Mouse (Mus musculus): ENCODE results near the gene Cnbd2. TPM values are rescaled to one million over a fixed set of nuclear protein-coding genes. Genes with fewer than 3 reads are reported as not detected.
"Not testable (repeated sequence)": the region's sequence is repeated elsewhere in the genome, so short reads cannot be mapped to it uniquely, and the experiment has no call there.

Cnbd2 gene
- polyA plus RNA-seq, 1 experiment, result 1.6 TPM

GRCm38 (mm10) chr2:156356031-156356430 is 43.9 kb downstream of the Cnbd2 start:
- no peaks in the 10 kb centered on the region for H3K36me3 ChIP-seq (ENCODE audit: control insufficient read depth, insufficient read depth, low read length)
- no peak for TF ChIP-seq CTCF (IDR thresholded peaks at IDR 0.05; ENCODE audit: borderline replicate concordance, control insufficient read depth, extremely low read depth, insufficient read depth, low read length, poor library complexity)
- TF ChIP-seq POLR2A (IDR thresholded peaks at IDR 0.05; ENCODE audit: control insufficient read depth, extremely low read depth, insufficient read depth, low read length, poor library complexity), result no peak
- H3K4me3 ChIP-seq (ENCODE audit: control insufficient read depth, insufficient read depth, low read length), result no peak overlapping the region
- H3K4me1 ChIP-seq (replicated peaks; ENCODE audit: control insufficient read depth, insufficient read depth, low read length), result no peaks in the 10 kb centered on the region
- no peaks in the 10 kb centered on the region for H3K27me3 ChIP-seq (ENCODE audit: control insufficient read depth, insufficient read depth, low read length)
- DNase-seq, result no peak
- no peak overlapping the region for H3K27ac ChIP-seq (ENCODE audit: control insufficient read depth, insufficient read depth, low read length)
- WGBS, result 89% methylated on average over 7 of the region's 7 CpGs

- DNase-seq, result no peak
- TF ChIP-seq POLR2A (IDR thresholded peaks at IDR 0.05; ENCODE audit: control insufficient read depth, extremely low read depth, insufficient read depth, low read length, poor library complexity) (no peak), CTCF (IDR thresholded peaks at IDR 0.05; ENCODE audit: borderline replicate concordance, control insufficient read depth, extremely low read depth, insufficient read depth, low read length, poor library complexity) (no peak)
- no peaks in the 10 kb centered on the region for H3K36me3 ChIP-seq (ENCODE audit: control insufficient read depth, insufficient read depth, low read length)
- H3K27me3 ChIP-seq (ENCODE audit: control insufficient read depth, insufficient read depth, low read length), result no peaks in the 10 kb centered on the region
- H3K27ac ChIP-seq (ENCODE audit: control insufficient read depth, insufficient read depth, low read length), result no peak overlapping the region
- 94% methylated on average over 3 of the region's 3 CpGs for WGBS
- H3K4me1 ChIP-seq (replicated peaks; ENCODE audit: control insufficient read depth, insufficient read depth, low read length), result no peaks in the 10 kb centered on the region; the same call in 1 of the 2 replicates
- no peak overlapping the region for H3K4me3 ChIP-seq (ENCODE audit: control insufficient read depth, insufficient read depth, low read length)
These were observed 56.4 kb downstream of the Cnbd2 start for GRCm38 (mm10) chr2:156368465-156368864.

- Histone ChIP-seq H3K4me1 (replicated peaks; ENCODE audit: control insufficient read depth, insufficient read depth, low read length) (no peaks in the 10 kb centered on the region), H3K36me3 (ENCODE audit: control insufficient read depth, insufficient read depth, low read length) (no peaks in the 10 kb centered on the region), H3K4me3 (ENCODE audit: control insufficient read depth, insufficient read depth, low read length) (no peak overlapping the region), H3K27me3 (ENCODE audit: control insufficient read depth, insufficient read depth, low read length) (no peaks in the 10 kb centered on the region), H3K27ac (ENCODE audit: control insufficient read depth, insufficient read depth, low read length) (no peak overlapping the region)
- WGBS, result 89% methylated on average over 7 of the region's 7 CpGs
- TF ChIP-seq CTCF (IDR thresholded peaks at IDR 0.05; ENCODE audit: borderline replicate concordance, control insufficient read depth, extremely low read depth, insufficient read depth, low read length, poor library complexity) (no peak), POLR2A (IDR thresholded peaks at IDR 0.05; ENCODE audit: control insufficient read depth, extremely low read depth, insufficient read depth, low read length, poor library complexity) (no peak)
- DNase-seq, result no peak
These were observed 58.8 kb downstream of the Cnbd2 start for GRCm38 (mm10) chr2:156370896-156371295.

- no peaks in the 10 kb centered on the region for H3K36me3 ChIP-seq (ENCODE audit: control insufficient read depth, insufficient read depth, low read length)
- H3K27me3 ChIP-seq (ENCODE audit: control insufficient read depth, insufficient read depth, low read length), result no peaks in the 10 kb centered on the region
- no peak overlapping the region for H3K4me3 ChIP-seq (ENCODE audit: control insufficient read depth, insufficient read depth, low read length)
- no peaks in the 10 kb centered on the region for H3K4me1 ChIP-seq (replicated peaks; ENCODE audit: control insufficient read depth, insufficient read depth, low read length)
- 90% methylated on average over 7 of the region's 7 CpGs for whole genome bisulfite sequencing
- no peak for DNase-seq
- no peak overlapping the region for H3K27ac ChIP-seq (ENCODE audit: control insufficient read depth, insufficient read depth, low read length)
- TF ChIP-seq CTCF (IDR thresholded peaks at IDR 0.05; ENCODE audit: borderline replicate concordance, control insufficient read depth, extremely low read depth, insufficient read depth, low read length, poor library complexity) (no peak), POLR2A (IDR thresholded peaks at IDR 0.05; ENCODE audit: control insufficient read depth, extremely low read depth, insufficient read depth, low read length, poor library complexity) (no peak)
These were observed 64.9 kb downstream of the Cnbd2 start for GRCm38 (mm10) chr2:156376956-156377355.

- WGBS, result 97% methylated on average over 10 of the region's 10 CpGs
- no peaks in the 10 kb centered on the region for H3K27me3 ChIP-seq (ENCODE audit: control insufficient read depth, insufficient read depth, low read length)
- H3K4me3 ChIP-seq (ENCODE audit: control insufficient read depth, insufficient read depth, low read length), result no peak overlapping the region
- no peaks in the 10 kb centered on the region for H3K36me3 ChIP-seq (ENCODE audit: control insufficient read depth, insufficient read depth, low read length)
- TF ChIP-seq CTCF (IDR thresholded peaks at IDR 0.05; ENCODE audit: borderline replicate concordance, control insufficient read depth, extremely low read depth, insufficient read depth, low read length, poor library complexity), result no peak
- no peak for TF ChIP-seq POLR2A (IDR thresholded peaks at IDR 0.05; ENCODE audit: control insufficient read depth, extremely low read depth, insufficient read depth, low read length, poor library complexity)
- no peaks in the 10 kb centered on the region for H3K4me1 ChIP-seq (replicated peaks; ENCODE audit: control insufficient read depth, insufficient read depth, low read length)
- no peak for DNase-seq
- no peak overlapping the region for H3K27ac ChIP-seq (ENCODE audit: control insufficient read depth, insufficient read depth, low read length)
These were observed 67.8 kb downstream of the Cnbd2 start for GRCm38 (mm10) chr2:156379929-156380328.

- no peaks in the 10 kb centered on the region for H3K4me1 ChIP-seq (replicated peaks; ENCODE audit: control insufficient read depth, insufficient read depth, low read length)
- H3K27me3 ChIP-seq (ENCODE audit: control insufficient read depth, insufficient read depth, low read length), result no peaks in the 10 kb centered on the region
- TF ChIP-seq POLR2A (IDR thresholded peaks at IDR 0.05; ENCODE audit: control insufficient read depth, extremely low read depth, insufficient read depth, low read length, poor library complexity), result no peak
- TF ChIP-seq CTCF (IDR thresholded peaks at IDR 0.05; ENCODE audit: borderline replicate concordance, control insufficient read depth, extremely low read depth, insufficient read depth, low read length, poor library complexity), result no peak
- no peak overlapping the region for H3K27ac ChIP-seq (ENCODE audit: control insufficient read depth, insufficient read depth, low read length)
- no peak for DNase-seq
- no peaks in the 10 kb centered on the region for H3K36me3 ChIP-seq (ENCODE audit: control insufficient read depth, insufficient read depth, low read length)
- WGBS, result 90% methylated on average over 4 of the region's 4 CpGs
- H3K4me3 ChIP-seq (ENCODE audit: control insufficient read depth, insufficient read depth, low read length), result no peak overlapping the region
These were observed 69.3 kb downstream of the Cnbd2 start for GRCm38 (mm10) chr2:156381350-156381749.

- not testable (repeated sequence) for H3K4me1 ChIP-seq (replicated peaks; ENCODE audit: control insufficient read depth, insufficient read depth, low read length); H3K36me3 ChIP-seq (ENCODE audit: control insufficient read depth, insufficient read depth, low read length); H3K27me3 ChIP-seq (ENCODE audit: control insufficient read depth, insufficient read depth, low read length); H3K27ac ChIP-seq (ENCODE audit: control insufficient read depth, insufficient read depth, low read length)
- WGBS, result 0% methylated on average over 5 of the region's 63 CpGs
- DNase-seq, result peak; percentile 68
- H3K4me3 ChIP-seq (ENCODE audit: control insufficient read depth, insufficient read depth, low read length), result peak overlapping the region; percentile 25
These were observed 80.5 kb downstream of the Cnbd2 start for GRCm38 (mm10) chr2:156392461-156393154.
